Mouse (Mus musculus) gastrocnemius, adult 8-10 months (tissue): ENCODE measurements around the gene Prg4. TPM values are rescaled to one million over a fixed set of nuclear protein-coding genes. Genes with fewer than 3 reads are reported as not detected.

Experiments used
- DNase-seq, 2 experiments: peaks; one replicate each; pipeline ENCODE4 v3.0.0; 2022; ENCODE audit warnings: low spot score in 2 of 2
- total RNA-seq, 4 experiments: library from RNA; stranded (reverse); gene quantifications; 2 replicates each; pipeline ENCODE4 v1.2.4; 2022

Gene Prg4
- 10 to 100 TPM in 2 of 4 experiments, 1 to 10 TPM in 2; 2.3 to 21.5 (median 9.4) TPM for total RNA-seq

GRCm38 (mm10) chr1:150466132-150466531 is at the start of gene Prg4:
TSS of gene Prg4 (minus strand) at chr1:150466165.
- no peak for DNase-seq

DNA sequence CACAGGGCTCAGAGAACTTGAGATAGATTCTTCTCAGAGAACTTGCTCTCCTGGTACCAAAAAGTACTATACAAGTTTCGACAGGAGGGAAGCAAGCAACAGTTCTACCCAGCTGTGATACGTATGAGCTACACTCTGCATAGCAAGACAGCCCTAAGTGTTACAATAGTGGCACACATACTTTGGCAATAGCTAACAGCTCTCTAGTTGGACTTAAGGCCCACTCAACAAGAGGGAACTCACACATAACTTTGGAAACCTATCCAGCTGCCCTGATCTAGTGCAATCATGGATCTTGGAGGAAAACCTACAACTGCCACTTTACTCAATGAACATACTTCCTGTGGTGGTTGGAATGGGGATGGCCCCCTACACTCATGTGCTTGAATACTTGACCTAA is 47.1 kb upstream of the Prg4 start:
- DNase-seq = no peak

DNA sequence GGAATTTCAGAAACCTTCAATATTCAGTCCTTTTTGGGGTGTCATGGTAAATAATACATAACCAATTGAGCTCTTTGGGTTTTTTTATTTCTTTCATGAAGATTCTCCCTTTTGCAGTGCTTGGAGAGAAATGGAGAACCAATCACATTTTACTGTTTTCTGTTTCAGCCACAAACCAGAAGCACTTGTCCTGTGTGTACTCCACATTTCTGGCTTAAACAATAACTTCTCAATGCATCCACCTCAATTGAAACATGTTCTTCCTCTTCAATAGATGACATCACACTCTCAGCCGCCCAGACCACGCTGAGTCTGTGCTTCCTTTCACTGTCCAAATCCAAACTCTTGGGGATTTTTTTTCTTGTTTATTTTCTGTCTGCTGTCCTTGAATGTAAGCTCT is 39.8 kb upstream of the Prg4 start:
- DNase-seq = no peak

- no peak for DNase-seq
These were observed 37.4 kb upstream of the Prg4 start for GRCm38 (mm10) chr1:150503321-150503720.

DNA sequence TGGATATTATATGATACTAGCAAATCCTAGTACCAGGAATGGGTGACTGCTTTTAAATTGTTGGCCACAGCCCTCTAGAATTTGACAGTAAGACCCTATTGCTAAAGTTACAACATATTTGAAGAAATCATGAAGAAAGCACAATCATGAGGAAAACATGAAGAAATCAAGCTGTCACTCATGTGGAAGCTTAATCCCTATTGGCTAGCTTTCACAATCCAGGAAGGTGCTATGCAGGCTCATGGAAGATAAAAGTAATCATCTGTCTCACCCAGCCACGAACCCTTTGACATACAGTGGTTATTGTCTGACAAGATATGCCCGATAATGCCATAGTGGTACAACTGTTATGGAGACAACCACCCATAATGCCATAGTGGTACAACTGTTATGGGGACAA is 32.2 kb upstream of the Prg4 start:
- DNase-seq = no peak

DNA sequence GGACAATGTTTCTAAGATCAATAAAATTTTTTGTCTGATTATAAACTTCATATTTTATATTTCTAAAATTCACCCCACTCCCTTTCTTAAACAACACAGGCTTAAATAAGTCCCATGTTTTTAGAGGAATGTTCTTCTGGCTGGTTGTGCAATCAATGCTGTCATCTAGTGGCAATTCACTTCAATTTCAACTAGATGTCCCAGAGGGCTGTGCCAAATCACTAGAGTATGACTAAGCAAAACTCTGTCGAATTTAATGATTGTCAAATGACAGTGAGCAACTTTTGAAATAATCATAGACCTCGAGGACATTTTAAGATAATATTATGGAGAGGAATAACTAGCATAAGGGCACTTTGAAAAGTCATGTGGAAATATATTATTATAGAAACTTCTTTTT is 31.7 kb upstream of the Prg4 start:
- no peak for DNase-seq

DNA sequence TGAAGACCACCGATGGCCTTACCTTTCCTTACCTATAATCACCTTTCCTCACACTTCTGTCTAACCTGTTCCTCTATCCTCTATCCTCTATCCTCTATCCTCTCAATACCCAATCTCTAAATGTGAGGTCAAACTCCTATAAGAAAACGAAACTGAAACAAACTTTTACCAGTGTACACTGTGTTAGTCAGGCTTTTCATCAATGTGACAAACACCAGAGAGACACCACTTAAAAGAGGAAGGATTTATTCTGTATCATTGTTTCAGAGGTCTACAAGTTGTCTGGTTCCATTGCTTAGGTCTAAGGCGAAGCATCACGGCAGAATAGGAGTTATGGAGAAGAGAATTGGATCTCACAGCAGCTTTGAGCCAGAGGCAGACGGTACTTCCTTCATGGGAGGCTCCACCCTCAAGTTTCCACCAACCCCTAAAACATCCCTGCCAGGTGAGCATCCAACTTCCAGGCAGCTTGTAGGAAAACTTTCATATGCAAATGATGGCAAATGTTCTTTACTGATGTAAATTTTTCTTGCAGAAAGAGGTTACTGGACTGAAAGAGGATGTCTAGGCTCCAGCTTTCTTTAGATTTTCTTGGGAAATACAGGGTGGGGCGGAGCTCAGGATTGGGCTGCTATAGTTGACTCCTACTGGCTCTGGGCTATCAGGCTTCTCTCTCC is 30.8 kb upstream of the Prg4 start:
- DNase-seq = no peak

GRCm38 (mm10) chr1:150489148-150489547 is 23.2 kb upstream of the Prg4 start:
- DNase-seq = no peak

DNA sequence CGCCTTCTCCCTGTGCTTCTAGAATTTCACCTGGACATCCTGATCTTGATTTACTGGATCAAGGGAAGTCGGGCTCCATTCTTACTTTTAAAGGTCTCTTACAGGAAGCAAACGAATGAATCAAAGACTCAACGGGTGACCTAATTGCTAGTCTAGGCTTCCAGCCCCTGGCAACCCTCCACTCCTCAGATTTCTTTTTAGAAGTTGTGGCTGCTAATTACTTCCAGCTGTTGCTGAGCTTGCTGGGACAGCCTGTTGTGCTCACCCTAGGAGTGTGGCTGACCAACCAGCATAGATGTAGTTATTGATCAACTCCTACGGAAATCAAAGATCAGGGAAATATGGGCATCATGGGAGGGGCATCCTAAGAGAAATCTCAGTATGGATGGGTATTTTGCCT is 14.7 kb upstream of the Prg4 start:
- peak; percentile 65 to 69 for DNase-seq

DNA sequence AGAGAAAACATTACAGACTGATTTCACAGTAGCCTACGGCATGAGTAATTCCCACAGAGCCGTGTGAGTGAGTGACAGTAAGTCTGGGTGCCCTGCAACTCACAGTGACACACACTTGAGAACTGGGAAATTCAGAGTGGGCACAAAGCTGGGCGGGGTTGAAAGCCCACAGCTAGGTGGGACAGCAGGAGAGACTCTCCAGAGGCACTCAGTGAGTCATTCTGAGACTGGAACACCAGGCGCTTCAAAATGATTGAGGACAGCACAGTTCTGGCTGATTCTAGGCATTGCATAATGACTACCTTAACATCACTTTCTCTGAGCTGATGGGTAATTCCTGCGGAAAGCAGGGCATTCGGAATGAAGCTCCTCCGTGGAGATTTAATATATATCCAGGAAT is 6.6 kb upstream of the Prg4 start:
- no peak for DNase-seq

DNA sequence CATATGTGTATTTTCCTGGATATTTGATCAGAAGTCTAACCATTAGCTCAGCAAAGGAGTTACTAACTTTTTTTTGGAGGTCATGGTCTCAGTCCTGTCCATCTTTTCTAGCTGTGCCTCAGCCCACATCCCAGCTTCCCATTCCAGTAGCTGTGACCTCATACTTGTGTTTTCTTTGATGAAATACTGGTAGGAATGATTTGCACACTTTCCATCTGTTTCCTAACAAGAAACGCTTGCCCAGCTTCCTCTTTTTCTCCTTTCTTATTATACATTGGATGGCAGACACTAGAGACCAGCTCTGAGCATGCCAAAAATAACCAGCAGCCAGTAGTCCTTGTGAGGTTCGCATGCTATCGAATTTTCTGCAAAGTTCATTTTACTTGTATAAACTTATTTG is 4.0 kb upstream of the Prg4 start:
- no peak for DNase-seq

DNA sequence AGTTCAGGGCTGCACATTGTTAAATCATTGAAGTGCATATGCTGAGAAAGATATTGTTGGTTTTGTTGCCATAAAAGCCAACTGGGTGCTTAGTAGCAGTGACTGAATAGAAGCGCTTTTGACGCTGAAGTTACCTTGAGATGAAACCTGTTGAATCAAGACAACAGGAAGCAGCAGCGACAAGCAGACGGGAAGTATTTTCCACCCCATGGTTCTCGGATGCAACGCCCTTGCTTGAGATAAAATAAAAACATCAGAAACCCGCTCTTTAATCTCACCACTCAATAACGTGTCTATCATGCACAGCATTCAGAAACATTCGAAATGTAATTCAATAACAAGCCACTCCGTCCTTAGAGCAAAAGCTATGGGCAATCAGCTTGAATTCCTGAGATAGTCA is 601 bp downstream of the Prg4 start:
- DNase-seq = no peak

DNA sequence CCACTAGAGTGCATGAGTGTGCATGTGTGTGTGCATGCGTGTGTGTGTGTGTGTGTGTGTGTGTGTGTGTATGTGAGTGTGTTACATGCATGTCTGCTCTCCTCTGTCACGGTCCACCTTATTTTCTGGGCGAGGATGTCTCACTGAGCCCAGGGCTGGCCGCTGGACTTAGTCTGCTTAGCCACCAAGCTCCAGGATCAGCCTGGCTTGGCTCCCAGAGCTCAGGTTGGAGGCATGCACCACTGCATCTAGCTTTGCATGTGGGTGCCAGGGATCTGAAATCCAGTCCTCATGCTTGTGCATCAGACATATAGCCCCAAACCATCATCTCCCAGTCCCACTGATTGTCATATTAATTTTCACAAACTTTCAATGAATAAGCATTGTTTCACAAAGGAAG is 2.3 kb downstream of the Prg4 start:
- no peak for DNase-seq

DNA sequence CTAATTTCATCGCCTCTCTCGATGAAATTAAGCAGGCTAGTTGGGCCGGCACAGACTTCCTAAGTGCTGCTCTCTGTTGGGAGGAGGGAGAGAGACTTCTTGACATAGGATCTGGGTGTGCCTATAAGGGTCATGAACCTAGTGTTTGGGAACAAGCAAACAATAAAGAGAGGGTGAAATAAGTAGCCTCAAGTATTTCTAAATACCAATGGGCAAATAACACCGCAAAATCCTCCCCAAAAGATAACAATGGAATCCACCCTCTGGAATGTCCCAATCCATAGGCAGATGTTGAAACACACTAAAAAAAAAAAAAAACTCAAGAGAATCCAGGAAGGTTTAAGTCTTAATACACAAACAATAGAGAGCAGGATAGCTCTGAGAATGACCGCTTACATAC is 2.9 kb downstream of the Prg4 start:
- DNase-seq = no peak

GRCm38 (mm10) chr1:150460595-150460994 is 5.4 kb downstream of the Prg4 start:
- DNase-seq = no peak

GRCm38 (mm10) chr1:150459599-150459998 is 6.4 kb downstream of the Prg4 start:
- DNase-seq = no peak

GRCm38 (mm10) chr1:150458977-150459376 is 7.0 kb downstream of the Prg4 start:
- no peak for DNase-seq

DNA sequence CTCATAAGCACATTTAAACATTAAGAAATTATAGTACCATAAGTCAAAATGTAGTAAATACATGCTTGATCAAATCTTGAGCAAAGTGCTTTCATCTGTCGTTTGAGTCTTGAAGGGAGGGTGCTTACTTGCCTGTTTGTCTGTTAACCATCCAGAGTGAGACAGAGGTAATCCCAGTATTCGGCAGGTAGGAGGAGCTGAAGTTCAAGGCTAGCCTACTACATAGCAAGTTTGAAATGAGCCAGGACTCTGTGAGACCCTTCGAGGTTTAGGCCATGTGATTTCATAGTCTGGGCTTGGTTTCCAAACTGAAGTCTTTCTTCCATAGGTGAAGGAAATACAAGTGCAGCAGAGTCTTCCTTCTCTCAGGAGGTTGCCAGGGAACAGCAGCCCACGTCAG is 24.2 kb downstream of the Prg4 start:
- no peak for DNase-seq

GRCm38 (mm10) chr1:150438641-150439040 is 27.3 kb downstream of the Prg4 start:
- no peak for DNase-seq

DNA sequence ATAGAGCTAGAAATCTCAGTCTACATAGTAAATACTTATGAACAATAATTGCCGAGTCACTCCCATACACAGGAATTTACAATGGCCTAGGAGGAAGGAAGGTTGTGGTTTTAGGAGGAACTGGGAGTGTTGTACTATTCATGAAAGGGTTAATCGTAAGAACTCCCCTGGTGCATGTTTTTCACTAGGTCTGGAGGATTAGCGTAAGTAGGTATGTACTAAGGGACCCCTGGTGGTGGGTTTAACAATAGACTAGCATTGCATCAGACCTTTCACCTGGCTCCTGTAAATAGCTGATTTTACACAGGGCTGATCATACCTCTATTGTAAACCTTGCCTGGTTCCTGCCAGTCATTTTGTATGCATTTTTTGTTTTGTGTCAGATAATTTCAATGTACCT is 39.7 kb downstream of the Prg4 start:
- no peak for DNase-seq

GRCm38 (mm10) chr1:150425665-150426064 is 40.3 kb downstream of the Prg4 start:
- no peak for DNase-seq

- DNase-seq = no peak
These were observed 47.5 kb downstream of the Prg4 start for GRCm38 (mm10) chr1:150418426-150418825.

- DNase-seq = no peak
These were observed 50.0 kb downstream of the Prg4 start for GRCm38 (mm10) chr1:150416006-150416405.

- DNase-seq = no peak
These were observed 56.0 kb downstream of the Prg4 start for GRCm38 (mm10) chr1:150409996-150410395.
